Mouse (Mus musculus) MEL (cell line): ENCODE measurements around the gene Ets1. TPM values are rescaled to one million over a fixed set of nuclear protein-coding genes. Genes with fewer than 3 reads are reported as not detected.

Experiments used
- DNase-seq: peaks from one replicate; pipeline ENCODE4 v3.0.0; 2011; ENCODE audit warnings: low read depth, low spot score
- H3K27ac ChIP-seq: 2 replicates; pipeline ENCODE4 v1.5.1; 2012; ENCODE audit warnings: low read depth, mild to moderate bottlenecking, control low read depth, low read length, moderate library complexity; ENCODE audit not compliant: control insufficient read depth
- H3K27me3 ChIP-seq, 2 experiments: fragments of 150-350 bp in 1 of 2; sonication (generic) in 1 of 2; 2 replicates each; pipeline ENCODE4 v1.6.1; 2012; ENCODE audit warnings: low read length in 2 of 2, mild to moderate bottlenecking in 2 of 2, improper control_type of control experiment in 1 of 2, moderate library complexity in 1 of 2; ENCODE audit not compliant: insufficient read depth in 2 of 2, control insufficient read depth in 1 of 2
- H3K36me3 ChIP-seq, 2 experiments: 2 replicates each; pipeline ENCODE4 v1.6.1; 2012 to 2014; ENCODE audit warnings: low read length in 2 of 2, improper control_type of control experiment in 1 of 2, inconsistent platforms in 1 of 2, mild to moderate bottlenecking in 1 of 2; ENCODE audit not compliant: insufficient read depth in 2 of 2, control insufficient read depth in 1 of 2
- H3K4me1 ChIP-seq, 2 experiments: fragments of 150-350 bp in 1 of 2; sonication (generic) in 1 of 2; 2 replicates each; pipeline ENCODE4 v1.6.1; 2012; ENCODE audit warnings: low read length in 2 of 2, improper control_type of control experiment in 1 of 2, mild to moderate bottlenecking in 1 of 2; ENCODE audit not compliant: insufficient read depth in 2 of 2, control insufficient read depth in 1 of 2
- H3K4me3 ChIP-seq, 2 experiments: fragments of 150-350 bp in 1 of 2; sonication (generic) in 1 of 2; 2 replicates each; pipeline ENCODE4 v1.5.1; 2012; ENCODE audit warnings: low read depth in 2 of 2, low read length in 2 of 2, mild to moderate bottlenecking in 2 of 2, moderate library complexity in 2 of 2, control low read depth in 1 of 2, improper control_type of control experiment in 1 of 2; ENCODE audit not compliant: control insufficient read depth in 1 of 2, insufficient read depth in 1 of 2
- H3K79me2 ChIP-seq: 2 replicates; pipeline ENCODE4 v1.6.1; 2012; ENCODE audit warnings: mild to moderate bottlenecking, low read length, moderate library complexity; ENCODE audit not compliant: control insufficient read depth, poor library complexity, insufficient read depth
- H3K9ac ChIP-seq: 2 replicates; pipeline ENCODE4 v1.6.1; 2012; ENCODE audit warnings: low read depth, mild to moderate bottlenecking, control low read depth, low read length, moderate library complexity; ENCODE audit not compliant: control insufficient read depth, poor library complexity, severe bottlenecking
- H3K9me3 ChIP-seq: fragments of 150-350 bp; sonication (generic); replicated peaks from 2 replicates; pipeline ENCODE4 v1.6.1; 2012; ENCODE audit warnings: mild to moderate bottlenecking, low read length, improper control_type of control experiment, moderate library complexity; ENCODE audit not compliant: insufficient read depth
- BHLHE40 ChIP-seq: IDR thresholded peaks from 2 replicates; pipeline ENCODE4 v1.6.1; 2012; ENCODE audit warnings: low read depth, mild to moderate bottlenecking, inconsistent platforms, low read length, improper control_type of control experiment, borderline replicate concordance
- CHD1 ChIP-seq: IDR thresholded peaks from 2 replicates; pipeline ENCODE4 v1.6.1; 2012; ENCODE audit warnings: low read depth, mild to moderate bottlenecking, inconsistent platforms, low read length, improper control_type of control experiment
- CHD2 ChIP-seq: IDR thresholded peaks from 2 replicates; pipeline ENCODE4 v1.6.1; 2011; ENCODE audit warnings: low read length, improper control_type of control experiment
- CTCF ChIP-seq, 3 experiments: IDR thresholded peaks in 2 of 3; conservative IDR thresholded peaks in 1 of 3; 2 replicates each; pipeline ENCODE4 v1.5.1; 2011 to 2012; ENCODE audit warnings: low read length in 3 of 3, low read depth in 2 of 3, mild to moderate bottlenecking in 2 of 3, improper control_type of control experiment in 1 of 3, inconsistent platforms in 1 of 3, mixed read lengths in 1 of 3, moderate library complexity in 1 of 3; ENCODE audit not compliant: control insufficient read depth in 1 of 3, insufficient read depth in 1 of 3, poor library complexity in 1 of 3, severe bottlenecking in 1 of 3
- ELF1 ChIP-seq: IDR thresholded peaks from 2 replicates; pipeline ENCODE4 v1.6.1; 2014; ENCODE audit warnings: low read depth, mild to moderate bottlenecking, inconsistent platforms, low read length, improper control_type of control experiment, moderate library complexity
- EP300 ChIP-seq, 2 experiments: IDR thresholded peaks; 2 replicates each; pipeline ENCODE4 v1.6.1; 2011; ENCODE audit warnings: improper control_type of control experiment in 2 of 2, low read length in 2 of 2, low read depth in 1 of 2, mild to moderate bottlenecking in 1 of 2
- ETS1 ChIP-seq: IDR thresholded peaks from 2 replicates; pipeline ENCODE4 v1.6.1; 2012; ENCODE audit warnings: low read depth, mild to moderate bottlenecking, inconsistent platforms, low read length, improper control_type of control experiment, moderate library complexity
- GATA1 ChIP-seq: IDR thresholded peaks from 2 replicates; pipeline ENCODE4 v1.6.1; 2011; ENCODE audit warnings: low read depth, low read length, improper control_type of control experiment
- HCFC1 ChIP-seq: IDR thresholded peaks from 2 replicates; pipeline ENCODE4 v1.6.1; 2012; ENCODE audit warnings: low read depth, mild to moderate bottlenecking, inconsistent platforms, low read length, improper control_type of control experiment, moderate library complexity
- JUND ChIP-seq: IDR thresholded peaks from 2 replicates; pipeline ENCODE4 v1.6.1; 2011; ENCODE audit warnings: low read depth, mild to moderate bottlenecking, improper control_type of control experiment, low read length
- MAX ChIP-seq: IDR thresholded peaks from 2 replicates; pipeline ENCODE4 v1.6.1; 2011; ENCODE audit warnings: low read length, improper control_type of control experiment
- MAZ ChIP-seq: IDR thresholded peaks from 2 replicates; pipeline ENCODE4 v1.6.1; 2012; ENCODE audit warnings: low read depth, mild to moderate bottlenecking, inconsistent platforms, low read length, improper control_type of control experiment
- MEF2A ChIP-seq: IDR thresholded peaks from 2 replicates; pipeline ENCODE4 v1.6.1; 2014; ENCODE audit warnings: low read depth, mild to moderate bottlenecking, inconsistent platforms, low read length, improper control_type of control experiment; ENCODE audit not compliant: poor library complexity, insufficient replicate concordance, severe bottlenecking; ENCODE audit errors: extremely low read depth
- MXI1 ChIP-seq: IDR thresholded peaks from 2 replicates; pipeline ENCODE4 v1.6.1; 2011; ENCODE audit warnings: mild to moderate bottlenecking, low read depth, low read length, improper control_type of control experiment
- MYB ChIP-seq: IDR thresholded peaks from 2 replicates; pipeline ENCODE4 v1.6.1; 2011; ENCODE audit warnings: mild to moderate bottlenecking, low read depth, low read length, improper control_type of control experiment
- MYC ChIP-seq: IDR thresholded peaks from 2 replicates; pipeline ENCODE4 v1.6.1; 2011; ENCODE audit warnings: low read depth, mild to moderate bottlenecking, low read length, improper control_type of control experiment, moderate library complexity
- NELFE ChIP-seq: IDR thresholded peaks from 2 replicates; pipeline ENCODE4 v1.6.1; 2011; ENCODE audit warnings: low read depth, low read length, improper control_type of control experiment
- NRF1 ChIP-seq: IDR thresholded peaks from 2 replicates; pipeline ENCODE4 v1.6.1; 2014; ENCODE audit warnings: low read depth, mild to moderate bottlenecking, inconsistent platforms, low read length, improper control_type of control experiment, moderate library complexity; ENCODE audit not compliant: poor library complexity, insufficient read depth, severe bottlenecking
- POLR2A ChIP-seq, 2 experiments: IDR thresholded peaks; 2 replicates each; pipeline ENCODE4 v1.6.1; 2011 to 2012; ENCODE audit warnings: low read length in 2 of 2, mild to moderate bottlenecking in 2 of 2, control low read depth in 1 of 2, improper control_type of control experiment in 1 of 2, low read depth in 1 of 2, moderate library complexity in 1 of 2; ENCODE audit not compliant: control insufficient read depth in 1 of 2, insufficient read depth in 1 of 2, poor library complexity in 1 of 2
- POLR2AphosphoS2 ChIP-seq: IDR thresholded peaks from 2 replicates; pipeline ENCODE4 v1.6.1; 2011; ENCODE audit warnings: low read length, improper control_type of control experiment
- POLR2AphosphoS5 ChIP-seq: IDR thresholded peaks from 2 replicates; pipeline ENCODE4 v1.6.1; 2012; ENCODE audit warnings: low read depth, borderline replicate concordance, mild to moderate bottlenecking, inconsistent platforms, low read length, moderate library complexity, mixed read lengths
- SIN3A ChIP-seq: IDR thresholded peaks from 2 replicates; pipeline ENCODE4 v1.6.1; 2012; ENCODE audit warnings: low read length, improper control_type of control experiment, inconsistent platforms
- SMC3 ChIP-seq: IDR thresholded peaks from 2 replicates; pipeline ENCODE4 v1.6.1; 2011; ENCODE audit warnings: low read depth, low read length, improper control_type of control experiment
- TAL1 ChIP-seq: IDR thresholded peaks from 2 replicates; pipeline ENCODE4 v1.6.1; 2012; ENCODE audit warnings: mild to moderate bottlenecking, inconsistent platforms, low read length, moderate library complexity, mixed read lengths
- TBP ChIP-seq: IDR thresholded peaks from 2 replicates; pipeline ENCODE4 v1.8.0; 2011; ENCODE audit warnings: low read depth, low read length, improper control_type of control experiment
- UBTF ChIP-seq: IDR thresholded peaks from 2 replicates; pipeline ENCODE4 v1.6.1; 2012; ENCODE audit warnings: low read depth, mild to moderate bottlenecking, inconsistent platforms, low read length, improper control_type of control experiment, moderate library complexity, borderline replicate concordance; ENCODE audit not compliant: insufficient read depth
- USF1 ChIP-seq: IDR thresholded peaks from 2 replicates; pipeline ENCODE4 v1.6.1; 2014; ENCODE audit warnings: low read depth, mild to moderate bottlenecking, inconsistent platforms, low read length, improper control_type of control experiment, moderate library complexity
- ZC3H11A ChIP-seq: IDR thresholded peaks from 2 replicates; pipeline ENCODE4 v1.6.1; 2012; ENCODE audit warnings: low read depth, mild to moderate bottlenecking, inconsistent platforms, low read length, improper control_type of control experiment
- ZMIZ1 ChIP-seq: IDR thresholded peaks from 2 replicates; pipeline ENCODE4 v1.6.1; 2012; ENCODE audit warnings: low read depth, mild to moderate bottlenecking, inconsistent platforms, low read length, improper control_type of control experiment, moderate library complexity
- ZNF384 ChIP-seq: IDR thresholded peaks from 2 replicates; pipeline ENCODE4 v1.6.1; 2012; ENCODE audit warnings: low read depth, mild to moderate bottlenecking, inconsistent platforms, low read length, improper control_type of control experiment
- polyA plus RNA-seq, 2 experiments: library from polyadenylated mRNA; stranded (reverse) in 1 of 2; unstranded in 1 of 2; fragments of >175 nt in 1 of 2; fragments of >200 nt in 1 of 2; gene quantifications; 2 replicates each; pipeline versions ENCODE4 v1.2.1 to v1.2.4; 2012; ENCODE audit warnings: low replicate concordance in 2 of 2, low read depth in 1 of 2; ENCODE audit not compliant: insufficient read length in 2 of 2, insufficient read depth in 1 of 2, missing spikeins in 1 of 2
- total RNA-seq: library from RNA; depleted of rRNA; stranded (reverse); fragments of 300-350 nt; gene quantifications from 2 replicates; pipeline ENCODE4 v1.2.3, GENCODE M21; 2012

Ets1 gene
- total and polyA plus RNA-seq, 3 experiments: 0.10 to 0.19 TPM; not detected in 1

DNA sequence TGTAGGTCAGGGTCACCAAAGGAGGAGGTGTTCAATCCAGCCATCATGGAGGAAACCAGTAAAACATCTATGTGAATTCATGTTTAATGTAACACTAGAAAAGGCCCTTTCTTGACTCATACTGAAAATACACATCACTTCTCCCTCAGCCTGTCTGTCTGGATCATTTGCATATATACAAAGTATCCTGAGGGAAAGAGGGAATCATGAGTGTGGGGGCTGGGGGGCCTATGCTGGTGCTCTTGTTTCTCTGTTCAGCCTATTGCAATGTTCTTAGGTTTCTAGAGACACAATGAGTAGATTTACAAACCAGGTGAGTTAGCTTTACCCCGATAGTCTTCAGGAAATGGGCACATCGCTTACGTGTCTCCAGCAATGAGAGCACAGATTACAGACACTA, 129.1 kb downstream of the Ets1 start (continued):
- TF ChIP-seq SMC3: no peak

GRCm38 (mm10) chr9:32778866-32779265, 142.8 kb downstream of the Ets1 start:
- Histone ChIP-seq H3K27ac (no peak overlapping the region), H3K9me3 (no peaks in the 10 kb centered on the region), H3K9ac (no peak overlapping the region), H3K4me1 (no peaks in the 10 kb centered on the region), H3K4me3 (no peak overlapping the region), H3K79me2 (no peaks in the 10 kb centered on the region)
- DNase-seq: no peak
- TF ChIP-seq POLR2AphosphoS5 (no peak), JUND (no peak), HCFC1 (no peak), GATA1 (no peak), NELFE (no peak), NRF1 (no peak), SIN3A (no peak), ETS1 (no peak), POLR2A (IDR thresholded peaks at IDR 0.05; ENCODE audit: control insufficient read depth in 1 of 2, insufficient read depth in 1 of 2, low read depth in 1 of 2, low read length in 2 of 2, poor library complexity in 1 of 2) (no peak), SMC3 (no peak), MXI1 (no peak), CHD2 (no peak), MYC (no peak), EP300 (IDR thresholded peaks at IDR 0.05; ENCODE audit: low read depth in 1 of 2, low read length in 2 of 2) (no peak), MEF2A (no peak), TAL1 (no peak), MAZ (no peak), MYB (no peak), USF1 (no peak)
- TF ChIP-seq, all 39 proteins: peak for 0
- Histone ChIP-seq H3K36me3 (no peaks in the 10 kb centered on the region), H3K27me3 (no peaks in the 10 kb centered on the region; a peak in 1 of 4 replicates)

- no peak overlapping the region for H3K27ac ChIP-seq
- no peak overlapping the region for H3K4me3 ChIP-seq
- no peaks in the 10 kb centered on the region for H3K9me3 ChIP-seq
- H3K36me3 ChIP-seq: no peaks in the 10 kb centered on the region
- no peaks in the 10 kb centered on the region for H3K4me1 ChIP-seq
- no peaks in the 10 kb centered on the region for H3K79me2 ChIP-seq
- no peaks in the 10 kb centered on the region for H3K27me3 ChIP-seq
- H3K9ac ChIP-seq: no peak overlapping the region
- DNase-seq: no peak
- TF ChIP-seq TBP (no peak), MAX (no peak), CTCF (IDR thresholded peaks at IDR 0.05 in 2 of 3, conservative IDR thresholded peaks at IDR 0.05 in 1 of 3; ENCODE audit: control insufficient read depth in 1 of 3, insufficient read depth in 1 of 3, low read depth in 2 of 3, low read length in 3 of 3, poor library complexity in 1 of 3, severe bottlenecking in 1 of 3) (no peak), ZMIZ1 (no peak), TAL1 (no peak), UBTF (no peak), POLR2AphosphoS2 (no peak), BHLHE40 (no peak), GATA1 (no peak), ZC3H11A (no peak), ZNF384 (no peak), MAZ (no peak), SIN3A (no peak), MYB (no peak), POLR2A (IDR thresholded peaks at IDR 0.05; ENCODE audit: control insufficient read depth in 1 of 2, insufficient read depth in 1 of 2, low read depth in 1 of 2, low read length in 2 of 2, poor library complexity in 1 of 2) (no peak), CHD1 (no peak), ELF1 (no peak)
Measured at GRCm38 (mm10) chr9:32782391-32783092, 146.5 kb downstream of the Ets1 start.
